Mouse (Mus musculus) small intestine, adult 2 months (tissue): Measurements from ENCODE around the gene Amotl2.

ENCODE experiments used
- CTCF ChIP-seq: fragments of 200-500 bp; IDR thresholded peaks from 2 replicates; pipeline ENCODE4 v1.5.1; 2012; ENCODE audit warnings: low read depth, mild to moderate bottlenecking, control low read depth, inconsistent platforms, low read length, moderate library complexity, mixed read lengths; ENCODE audit not compliant: insufficient replicate concordance, insufficient read length; ENCODE audit errors: extremely low read depth
- POLR2A ChIP-seq: fragments of 200-500 bp; IDR thresholded peaks from 2 replicates; pipeline ENCODE4 v1.6.1; 2012; ENCODE audit warnings: low read depth, mild to moderate bottlenecking, control low read depth, inconsistent platforms, low read length, moderate library complexity

DNA sequence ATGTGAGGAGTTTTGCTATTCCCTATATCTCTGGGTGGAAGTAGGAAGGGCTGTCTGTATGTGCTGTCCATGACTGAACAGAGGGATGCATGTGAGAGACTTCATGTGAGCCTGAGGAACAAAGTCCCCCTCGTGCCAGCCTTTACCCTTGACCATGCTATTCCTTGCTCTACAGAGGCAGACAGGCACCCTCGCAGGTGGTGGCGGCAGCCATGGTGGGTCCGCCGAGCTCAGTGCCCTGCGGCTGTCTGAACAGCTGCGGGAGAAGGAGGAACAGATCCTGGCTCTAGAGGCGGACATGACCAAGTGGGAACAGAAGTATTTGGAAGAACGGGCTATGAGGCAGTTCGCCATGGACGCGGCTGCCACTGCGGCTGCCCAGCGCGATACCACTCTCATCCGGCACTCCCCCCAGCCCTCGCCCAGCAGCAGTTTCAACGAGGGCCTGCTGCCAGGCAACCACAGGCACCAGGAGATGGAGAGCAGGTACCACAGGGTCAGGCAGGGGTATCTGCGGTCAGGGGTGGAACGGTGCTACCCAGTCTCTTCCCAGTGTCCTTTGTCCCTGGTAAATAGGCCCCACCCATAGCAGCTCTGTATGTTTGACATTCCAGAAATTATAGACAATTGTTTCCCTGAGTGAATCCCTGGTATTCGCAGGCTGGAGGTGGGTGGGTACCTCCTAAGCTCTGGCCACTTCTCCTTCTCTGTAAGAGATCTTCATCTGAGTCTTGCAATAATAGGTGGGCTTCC lies 12.8 kb downstream of the Amotl2 start:
- TF ChIP-seq CTCF: no peak
- no peak for TF ChIP-seq POLR2A
